Mouse (Mus musculus): Measurements from ENCODE around the gene Gm20481. TPM values are rescaled to one million over a fixed set of nuclear protein-coding genes. Genes with fewer than 3 reads are reported as not detected.

Gm20481 gene
- not detected for polyA plus RNA-seq (2014; fragmentation: Illumina TruSeq; extraction: RNeasy Lipid Tissue Mini Kit (QIAGEN cat#74804))

DNA sequence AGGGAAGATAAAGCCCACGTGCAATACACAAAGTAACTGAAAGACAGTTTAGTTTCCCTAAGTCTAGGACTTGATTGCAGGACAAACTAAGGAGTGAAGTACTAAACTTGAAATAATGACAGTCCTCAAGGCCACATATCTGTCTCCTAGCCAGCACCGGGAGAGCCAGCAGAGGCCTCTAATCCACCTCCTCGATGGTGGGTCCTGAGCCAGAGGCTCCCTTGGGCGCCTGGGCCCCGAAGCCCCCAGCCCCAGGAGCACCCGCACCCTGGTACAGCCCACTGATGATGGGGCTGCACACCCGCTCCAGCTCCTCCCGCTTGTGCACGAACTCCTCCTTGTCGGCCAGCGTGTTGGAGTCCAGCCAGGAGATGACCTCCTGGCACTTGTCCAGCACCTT lies at the start of gene Gm20481:
Gm20481 (plus strand) TSS at position 91 of the 400 bp plus-strand sequence.

DNA sequence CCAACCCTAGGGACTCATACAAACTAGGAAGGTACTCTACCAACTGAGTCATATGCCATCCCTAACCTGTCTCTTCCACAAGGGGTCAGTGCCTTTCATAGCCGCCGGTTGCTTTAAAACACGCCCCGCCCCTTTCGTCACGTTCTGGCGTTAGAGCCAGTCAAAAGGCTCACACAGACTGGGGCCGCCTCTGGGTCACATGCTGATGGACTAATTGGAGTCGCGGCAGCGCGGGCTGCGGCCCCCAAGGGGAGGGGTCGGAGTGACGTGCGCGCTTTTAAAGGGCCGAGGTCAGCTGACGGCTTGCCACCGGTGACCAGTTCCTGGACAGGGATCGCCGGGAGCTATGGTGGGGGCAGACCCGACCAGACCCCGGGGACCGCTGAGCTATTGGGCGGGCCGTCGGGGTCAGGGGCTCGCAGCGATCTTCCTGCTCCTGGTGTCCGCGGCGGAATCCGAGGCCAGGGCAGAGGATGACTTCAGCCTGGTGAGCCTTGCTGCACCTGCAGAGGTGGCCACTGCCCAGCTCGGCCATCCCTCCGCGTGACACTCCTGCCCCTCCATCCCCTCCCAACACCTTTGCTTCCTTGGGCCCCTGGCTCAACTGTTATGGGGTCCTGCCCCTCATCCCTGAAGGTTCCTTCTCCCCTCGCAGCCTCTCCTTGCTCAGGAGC lies 38.5 kb upstream of the Gm20481 start, which contains the start of gene Neu1:
Neu1 (plus strand) TSS at position 193 of the 674 bp plus-strand sequence.

DNA sequence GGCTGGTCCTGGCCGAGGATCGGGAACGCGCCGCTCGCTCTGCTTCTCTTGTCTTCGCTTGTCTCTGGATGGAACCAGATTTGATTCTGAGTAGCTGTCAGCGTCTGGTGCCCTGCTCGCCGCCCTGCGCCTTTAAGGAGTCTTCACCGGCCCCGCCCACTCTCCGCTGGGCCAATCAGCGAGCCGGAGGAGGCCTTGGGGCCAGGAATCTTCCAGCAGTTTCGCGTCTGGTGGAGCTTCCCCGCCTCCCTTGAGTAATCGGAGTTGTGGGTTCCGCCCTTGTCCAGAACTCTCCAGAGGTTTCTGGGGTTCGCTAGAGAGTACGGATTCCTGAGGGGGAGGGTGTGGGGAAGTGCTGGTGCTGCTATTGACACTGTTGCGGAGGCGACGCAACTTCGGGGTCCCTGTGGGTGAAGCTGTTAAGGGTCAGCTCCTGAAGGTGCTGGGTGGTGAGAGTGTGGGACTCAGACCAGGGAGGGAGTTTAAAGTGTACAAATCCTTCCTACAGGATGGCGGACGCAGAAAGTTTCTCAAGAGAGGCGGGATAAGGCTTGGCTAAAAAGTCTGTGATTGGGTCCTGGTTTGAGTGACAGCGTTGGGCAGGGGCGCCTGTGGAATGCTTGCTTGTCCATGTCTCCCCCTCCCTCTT lies 10.5 kb upstream of the Gm20481 start, which contains the start of gene Hspa1b:
Hspa1b (minus strand) TSS at position 109 of the 649 bp plus-strand sequence.

DNA sequence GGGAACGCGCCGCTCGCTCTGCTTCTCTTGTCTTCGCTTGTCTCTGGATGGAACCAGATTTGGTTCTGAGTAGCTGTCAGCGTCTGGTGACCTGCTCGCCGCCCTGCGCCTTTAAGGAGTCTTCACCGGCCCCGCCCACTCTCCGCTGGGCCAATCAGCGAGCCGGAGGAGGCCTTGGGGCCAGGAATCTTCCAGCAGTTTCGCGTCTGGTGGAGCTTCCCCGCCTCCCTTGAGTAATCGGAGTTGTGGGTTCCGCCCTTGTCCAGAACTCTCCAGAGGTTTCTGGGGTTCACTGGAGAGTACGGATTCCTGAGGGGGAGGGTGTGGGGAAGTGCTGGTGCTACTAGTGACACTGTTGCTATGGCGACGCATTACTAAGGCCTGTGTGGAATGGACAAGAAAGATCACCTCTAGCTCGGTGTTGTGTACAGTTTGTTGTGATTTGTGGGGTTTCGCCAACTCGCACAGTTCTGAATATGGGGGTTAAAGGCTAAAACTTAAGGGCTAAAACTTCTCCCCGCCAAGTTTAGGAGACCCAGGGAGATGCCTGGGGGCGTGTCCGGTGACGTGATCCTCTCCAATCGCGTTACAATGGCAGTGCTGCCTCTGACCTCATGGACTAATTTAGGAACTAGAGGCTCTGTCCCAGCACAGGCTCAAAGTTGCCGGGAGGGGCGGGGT lies 2.5 kb downstream of the Gm20481 start, which contains the start of the genes Hspa1a and Hspa1l:
Hspa1a (minus strand) TSS at position 88 of the 681 bp plus-strand sequence.
Hspa1l (plus strand) TSS at position 635 of the 681 bp plus-strand sequence.

DNA sequence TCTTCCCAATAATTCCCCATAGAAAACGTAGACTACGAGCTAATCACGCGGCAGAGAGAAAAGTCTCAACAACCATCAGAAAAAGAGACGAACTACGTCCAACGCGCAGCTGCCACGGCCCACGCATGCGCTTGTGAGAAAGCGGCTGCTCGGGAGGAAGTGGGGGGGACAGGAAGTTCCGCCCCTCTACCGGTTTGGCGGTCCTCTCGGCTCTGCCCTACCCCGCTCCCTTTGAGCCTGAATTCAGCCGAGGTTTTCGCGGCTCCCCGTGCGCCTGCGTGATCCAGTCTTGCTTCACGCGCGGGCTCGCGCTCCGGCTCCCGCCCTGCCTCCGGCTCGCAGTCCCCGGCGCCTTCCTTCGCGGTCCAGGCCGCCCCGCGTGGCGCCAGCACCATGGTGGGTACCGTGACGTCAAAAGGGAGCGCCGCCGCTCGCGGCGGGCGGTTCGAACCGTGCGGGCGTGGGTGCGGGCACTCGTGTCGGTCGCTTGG lies 12.0 kb downstream of the Gm20481 start, which contains the start of gene Lsm2:
Lsm2 (plus strand) TSS at position 173 of the 491 bp plus-strand sequence.

DNA sequence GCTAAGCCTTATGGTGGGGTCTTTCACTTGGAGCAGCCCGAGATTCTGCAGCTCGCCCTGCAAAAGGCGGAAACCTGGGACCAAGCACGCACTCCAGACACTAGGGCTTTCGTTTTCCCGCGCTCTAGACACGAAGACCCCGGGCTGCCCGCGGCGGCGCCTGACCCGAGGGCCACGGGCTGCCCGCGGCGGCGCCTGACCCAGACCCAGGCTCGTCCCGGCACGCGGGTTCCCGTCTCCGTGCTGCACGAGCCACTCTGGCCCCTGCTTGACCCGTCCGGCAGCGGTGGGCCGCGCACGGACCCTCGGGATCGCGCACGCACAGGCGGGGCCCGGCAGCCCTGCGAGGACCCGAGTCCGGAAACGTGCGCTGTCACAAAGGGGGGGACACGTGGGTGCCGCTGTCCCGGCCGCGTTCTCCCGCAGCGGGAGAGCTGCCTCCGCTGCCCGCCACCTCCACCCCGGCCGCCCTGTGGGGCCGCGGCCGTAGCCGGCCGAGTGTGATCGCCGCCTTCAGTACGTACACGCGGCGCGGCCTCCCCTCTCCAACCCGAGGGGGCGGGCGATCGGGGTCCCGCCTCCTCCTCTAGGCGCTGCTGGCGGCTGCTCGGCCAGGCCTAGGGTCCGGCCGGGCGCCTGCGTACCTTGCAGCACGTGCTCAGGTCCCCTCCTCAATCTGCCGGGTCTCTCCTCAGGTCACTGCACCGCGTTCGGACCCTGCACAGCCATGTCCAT lies 31.2 kb downstream of the Gm20481 start, which contains the start of gene Vars:
Vars (plus strand) TSS at position 271 of the 735 bp plus-strand sequence.

DNA sequence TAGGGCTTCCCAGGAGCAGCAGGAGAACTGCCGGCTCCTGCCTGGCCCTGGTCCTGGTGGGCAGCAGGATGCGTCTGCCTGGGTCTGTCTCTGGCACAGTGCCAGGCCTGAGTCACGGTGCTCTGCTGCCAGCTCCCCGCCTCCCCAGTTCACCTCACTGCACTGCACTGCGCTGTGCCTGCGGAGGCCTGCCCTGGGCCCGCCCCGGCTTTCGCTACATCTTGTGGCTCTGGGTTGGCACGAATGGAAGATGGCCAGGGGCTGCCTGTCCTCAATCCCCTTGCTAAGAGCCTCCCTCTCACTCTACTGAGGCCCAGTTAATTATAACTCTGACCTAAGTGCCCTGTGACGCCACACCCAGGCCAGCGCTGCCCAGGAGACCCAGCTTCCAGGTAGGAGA lies 46.7 kb downstream of the Gm20481 start, which contains the start of gene Vwa7:
Vwa7 (plus strand) TSS at position 204 of the 400 bp plus-strand sequence.

Other genes starting within 250 kb of the Gm20481 start
- gene C4b, start 226.0 kb upstream of the Gm20481 start, polyA plus RNA-seq (2014; fragmentation: Illumina TruSeq; extraction: RNeasy Lipid Tissue Mini Kit (QIAGEN cat#74804)), result 1.7 TPM
- not detected for gene Cyp21a1, start 165.4 kb upstream of the Gm20481 start, polyA plus RNA-seq (2014; fragmentation: Illumina TruSeq; extraction: RNeasy Lipid Tissue Mini Kit (QIAGEN cat#74804))
- gene Stk19, start 133.0 kb upstream of the Gm20481 start, polyA plus RNA-seq (2014; fragmentation: Illumina TruSeq; extraction: RNeasy Lipid Tissue Mini Kit (QIAGEN cat#74804)), result 4.4 TPM
- gene Dxo, start 132.9 kb upstream of the Gm20481 start, polyA plus RNA-seq (2014; fragmentation: Illumina TruSeq; extraction: RNeasy Lipid Tissue Mini Kit (QIAGEN cat#74804)), result 1.9 TPM
- 2.9 TPM for gene Skiv2l, start 119.7 kb upstream of the Gm20481 start, polyA plus RNA-seq (2014; fragmentation: Illumina TruSeq; extraction: RNeasy Lipid Tissue Mini Kit (QIAGEN cat#74804))
- gene Nelfe, start 119.5 kb upstream of the Gm20481 start, polyA plus RNA-seq (2014; fragmentation: Illumina TruSeq; extraction: RNeasy Lipid Tissue Mini Kit (QIAGEN cat#74804)), result 1.8 TPM
- gene Cfb, start 107.4 kb upstream of the Gm20481 start, polyA plus RNA-seq (2014; fragmentation: Illumina TruSeq; extraction: RNeasy Lipid Tissue Mini Kit (QIAGEN cat#74804)), result not detected
- gene Zbtb12, start 90.4 kb upstream of the Gm20481 start, polyA plus RNA-seq (2014; fragmentation: Illumina TruSeq; extraction: RNeasy Lipid Tissue Mini Kit (QIAGEN cat#74804)), result 10.8 TPM
- 1.0 TPM for gene Gm20547, start 87.9 kb upstream of the Gm20481 start, polyA plus RNA-seq (2014; fragmentation: Illumina TruSeq; extraction: RNeasy Lipid Tissue Mini Kit (QIAGEN cat#74804))
- 11.5 TPM for gene C2, start 71.6 kb upstream of the Gm20481 start, polyA plus RNA-seq (2014; fragmentation: Illumina TruSeq; extraction: RNeasy Lipid Tissue Mini Kit (QIAGEN cat#74804))
- gene Ehmt2, start 71.4 kb upstream of the Gm20481 start, polyA plus RNA-seq (2014; fragmentation: Illumina TruSeq; extraction: RNeasy Lipid Tissue Mini Kit (QIAGEN cat#74804)), result 9.4 TPM
- 0.20 TPM for gene Slc44a4, start 55.4 kb upstream of the Gm20481 start, polyA plus RNA-seq (2014; fragmentation: Illumina TruSeq; extraction: RNeasy Lipid Tissue Mini Kit (QIAGEN cat#74804))
- gene Neu1, start 38.7 kb upstream of the Gm20481 start, polyA plus RNA-seq (2014; fragmentation: Illumina TruSeq; extraction: RNeasy Lipid Tissue Mini Kit (QIAGEN cat#74804)), result 1.8 TPM
- 16.9 TPM for gene Hspa1b, start 10.7 kb upstream of the Gm20481 start, polyA plus RNA-seq (2014; fragmentation: Illumina TruSeq; extraction: RNeasy Lipid Tissue Mini Kit (QIAGEN cat#74804))
- gene Hspa1a, start 2.2 kb downstream of the Gm20481 start, polyA plus RNA-seq (2014; fragmentation: Illumina TruSeq; extraction: RNeasy Lipid Tissue Mini Kit (QIAGEN cat#74804)), result 8.2 TPM
- not detected for gene Hspa1l, start 2.8 kb downstream of the Gm20481 start, polyA plus RNA-seq (2014; fragmentation: Illumina TruSeq; extraction: RNeasy Lipid Tissue Mini Kit (QIAGEN cat#74804))
- 19.2 TPM for gene Lsm2, start 11.9 kb downstream of the Gm20481 start, polyA plus RNA-seq (2014; fragmentation: Illumina TruSeq; extraction: RNeasy Lipid Tissue Mini Kit (QIAGEN cat#74804))
- gene Vars, start 31.1 kb downstream of the Gm20481 start, polyA plus RNA-seq (2014; fragmentation: Illumina TruSeq; extraction: RNeasy Lipid Tissue Mini Kit (QIAGEN cat#74804)), result 6.0 TPM
- not detected for gene Vwa7, start 46.7 kb downstream of the Gm20481 start, polyA plus RNA-seq (2014; fragmentation: Illumina TruSeq; extraction: RNeasy Lipid Tissue Mini Kit (QIAGEN cat#74804))
- not detected for gene Sapcd1, start 58.1 kb downstream of the Gm20481 start, polyA plus RNA-seq (2014; fragmentation: Illumina TruSeq; extraction: RNeasy Lipid Tissue Mini Kit (QIAGEN cat#74804))
- gene Msh5, start 76.8 kb downstream of the Gm20481 start, polyA plus RNA-seq (2014; fragmentation: Illumina TruSeq; extraction: RNeasy Lipid Tissue Mini Kit (QIAGEN cat#74804)), result 0.68 TPM
- 25.1 TPM for gene Clic1, start 80.1 kb downstream of the Gm20481 start, polyA plus RNA-seq (2014; fragmentation: Illumina TruSeq; extraction: RNeasy Lipid Tissue Mini Kit (QIAGEN cat#74804))
- 2.7 TPM for gene Ddah2, start 89.1 kb downstream of the Gm20481 start, polyA plus RNA-seq (2014; fragmentation: Illumina TruSeq; extraction: RNeasy Lipid Tissue Mini Kit (QIAGEN cat#74804))
- gene Ly6g6c, start 95.5 kb downstream of the Gm20481 start, polyA plus RNA-seq (2014; fragmentation: Illumina TruSeq; extraction: RNeasy Lipid Tissue Mini Kit (QIAGEN cat#74804)), result not detected
- 0.20 TPM for gene Mpig6b, start 96.3 kb downstream of the Gm20481 start, polyA plus RNA-seq (2014; fragmentation: Illumina TruSeq; extraction: RNeasy Lipid Tissue Mini Kit (QIAGEN cat#74804))
- gene Ly6g6e, start 107.0 kb downstream of the Gm20481 start, polyA plus RNA-seq (2014; fragmentation: Illumina TruSeq; extraction: RNeasy Lipid Tissue Mini Kit (QIAGEN cat#74804)), result not detected
- not detected for gene Ly6g6d, start 108.2 kb downstream of the Gm20481 start, polyA plus RNA-seq (2014; fragmentation: Illumina TruSeq; extraction: RNeasy Lipid Tissue Mini Kit (QIAGEN cat#74804))
- not detected for gene Ly6g6f, start 115.7 kb downstream of the Gm20481 start, polyA plus RNA-seq (2014; fragmentation: Illumina TruSeq; extraction: RNeasy Lipid Tissue Mini Kit (QIAGEN cat#74804))
- gene Abhd16a, start 119.4 kb downstream of the Gm20481 start, polyA plus RNA-seq (2014; fragmentation: Illumina TruSeq; extraction: RNeasy Lipid Tissue Mini Kit (QIAGEN cat#74804)), result 3.5 TPM
- gene Ly6g5c, start 138.4 kb downstream of the Gm20481 start, polyA plus RNA-seq (2014; fragmentation: Illumina TruSeq; extraction: RNeasy Lipid Tissue Mini Kit (QIAGEN cat#74804)), result not detected
- gene Ly6g5b, start 145.5 kb downstream of the Gm20481 start, polyA plus RNA-seq (2014; fragmentation: Illumina TruSeq; extraction: RNeasy Lipid Tissue Mini Kit (QIAGEN cat#74804)), result not detected
- gene Gpank1, start 151.5 kb downstream of the Gm20481 start, polyA plus RNA-seq (2014; fragmentation: Illumina TruSeq; extraction: RNeasy Lipid Tissue Mini Kit (QIAGEN cat#74804)), result 0.91 TPM
- gene Csnk2b, start 152.1 kb downstream of the Gm20481 start, polyA plus RNA-seq (2014; fragmentation: Illumina TruSeq; extraction: RNeasy Lipid Tissue Mini Kit (QIAGEN cat#74804)), result 117 TPM
- gene D17H6S53E, start 156.5 kb downstream of the Gm20481 start, polyA plus RNA-seq (2014; fragmentation: Illumina TruSeq; extraction: RNeasy Lipid Tissue Mini Kit (QIAGEN cat#74804)), result 0.83 TPM
- not detected for gene Apom, start 162.1 kb downstream of the Gm20481 start, polyA plus RNA-seq (2014; fragmentation: Illumina TruSeq; extraction: RNeasy Lipid Tissue Mini Kit (QIAGEN cat#74804))
- 9.7 TPM for gene Bag6, start 165.3 kb downstream of the Gm20481 start, polyA plus RNA-seq (2014; fragmentation: Illumina TruSeq; extraction: RNeasy Lipid Tissue Mini Kit (QIAGEN cat#74804))
- gene Prrc2a, start 195.0 kb downstream of the Gm20481 start, polyA plus RNA-seq (2014; fragmentation: Illumina TruSeq; extraction: RNeasy Lipid Tissue Mini Kit (QIAGEN cat#74804)), result 10.0 TPM
- 5.8 TPM for gene Aif1, start 206.2 kb downstream of the Gm20481 start, polyA plus RNA-seq (2014; fragmentation: Illumina TruSeq; extraction: RNeasy Lipid Tissue Mini Kit (QIAGEN cat#74804))
- not detected for gene Lst1, start 218.5 kb downstream of the Gm20481 start, polyA plus RNA-seq (2014; fragmentation: Illumina TruSeq; extraction: RNeasy Lipid Tissue Mini Kit (QIAGEN cat#74804))
- gene Ltb, start 224.5 kb downstream of the Gm20481 start, polyA plus RNA-seq (2014; fragmentation: Illumina TruSeq; extraction: RNeasy Lipid Tissue Mini Kit (QIAGEN cat#74804)), result not detected
- gene Tnf, start 232.1 kb downstream of the Gm20481 start, polyA plus RNA-seq (2014; fragmentation: Illumina TruSeq; extraction: RNeasy Lipid Tissue Mini Kit (QIAGEN cat#74804)), result not detected
- gene Lta, start 235.4 kb downstream of the Gm20481 start, polyA plus RNA-seq (2014; fragmentation: Illumina TruSeq; extraction: RNeasy Lipid Tissue Mini Kit (QIAGEN cat#74804)), result not detected